ENCODE assay signal across 43 mouse cellular contexts in genomic region chr2:152439833-152440232, GRCm38 (mm10). TPM values are rescaled to one million over a fixed set of nuclear protein-coding genes. Genes with fewer than 3 reads are reported as not detected.
"Had no signal": no experiment of that assay in that cellular context is flagged by ENCODE, and none has a peak within 500 bp of the region (broad histone marks: within the 10 kb centered on the region; RNA-seq: fewer than 3 reads in every experiment).

No protein-coding gene starts in this region.

- H3K9ac ChIP-seq: heart, embryonic 12.5 days; heart, embryonic 13.5 days; heart, embryonic 15.5 days; hindbrain, embryonic 12.5 days; hindbrain, embryonic 13.5 days; hindbrain, embryonic 14.5 days; hindbrain, embryonic 15.5 days; intestine, embryonic 15.5 days; kidney, embryonic 15.5 days had no signal

- ATAC-seq: hindbrain, embryonic 16.5 days; hindbrain, postnatal 0 days; inflammation-experienced regulatory T-cells, adult 6 months; intestine, embryonic 15.5 days; intestine, embryonic 16.5 days; intestine, postnatal 0 days had no signal

- H3K27me3 ChIP-seq: heart, embryonic 12.5 days; heart, embryonic 13.5 days; heart, embryonic 15.5 days; hindbrain, embryonic 12.5 days; hindbrain, embryonic 15.5 days; intestine, embryonic 15.5 days had no signal

- DNase-seq: heart, postnatal 10 days; heart, postnatal 14 days; heart, postnatal 36 days; heart, postnatal 4 days; kidney, adult 11 months; kidney, adult 18-20 months; kidney, adult 2 months; kidney, adult 8-10 months; kidney, adult 9 months; kidney, postnatal 10 days; kidney, postnatal 14 days; kidney, postnatal 25 days; kidney, postnatal 36 days; kidney, postnatal 4 days; layer of hippocampus, adult 9-11 months; layer of hippocampus, postnatal 36 days had no signal

- H3K4me3 ChIP-seq: heart, embryonic 10.5 days; heart, embryonic 12.5 days; heart, embryonic 13.5 days; heart, embryonic 15.5 days; hindbrain, embryonic 10.5 days; hindbrain, embryonic 12.5 days; hindbrain, embryonic 13.5 days; hindbrain, embryonic 15.5 days; intestine, embryonic 15.5 days; kidney, embryonic 15.5 days; layer of hippocampus, adult 2 months had no signal

- H3K4me2 ChIP-seq: heart, embryonic 11.5 days; heart, embryonic 12.5 days; heart, embryonic 13.5 days; heart, embryonic 15.5 days; hindbrain, embryonic 12.5 days; hindbrain, embryonic 13.5 days; hindbrain, embryonic 14.5 days; hindbrain, embryonic 15.5 days; intestine, embryonic 15.5 days; kidney, embryonic 15.5 days had no signal

- H3K36me3 ChIP-seq: heart, embryonic 10.5 days; heart, embryonic 12.5 days; heart, embryonic 13.5 days; heart, embryonic 15.5 days; hindbrain, embryonic 10.5 days; hindbrain, embryonic 12.5 days; hindbrain, embryonic 13.5 days; hindbrain, embryonic 15.5 days; intestine, embryonic 15.5 days; kidney, embryonic 15.5 days had no signal

- H3K9me3 ChIP-seq: heart, embryonic 10.5 days; heart, embryonic 12.5 days; heart, embryonic 13.5 days; heart, embryonic 15.5 days; hindbrain, embryonic 10.5 days; hindbrain, embryonic 12.5 days; hindbrain, embryonic 13.5 days; hindbrain, embryonic 15.5 days; intestine, embryonic 15.5 days; kidney, embryonic 15.5 days had no signal

- H3K27ac ChIP-seq: heart, embryonic 10.5 days; heart, embryonic 13.5 days; heart, embryonic 15.5 days; hindbrain, embryonic 10.5 days; hindbrain, embryonic 12.5 days; hindbrain, embryonic 13.5 days; hindbrain, embryonic 14.5 days; hindbrain, embryonic 15.5 days; hindbrain, postnatal 0 days; intestine, embryonic 15.5 days; kidney, embryonic 15.5 days; kidney, postnatal 0 days; layer of hippocampus, adult 2 months had no signal

RNA-seq across cellular contexts. Expression of gene 6820408C15Rik, which starts 24.4 kb away (rescaled TPM):
- polyA plus RNA-seq: inflammation-experienced regulatory T-cells, adult 6 months; large intestine, adult 2 months had no signal

RNA-seq across cellular contexts. Expression of gene Defb23, which starts 24.6 kb away (rescaled TPM):
- polyA plus RNA-seq: heart, embryonic 10.5 days; heart, embryonic 11.5 days; heart, embryonic 12.5 days; heart, embryonic 13.5 days; heart, embryonic 14.5 days; heart, embryonic 15.5 days; heart, embryonic 16.5 days; heart, postnatal 0 days; hindbrain, embryonic 10.5 days; hindbrain, embryonic 11.5 days; hindbrain, embryonic 12.5 days; hindbrain, embryonic 13.5 days; hindbrain, embryonic 14.5 days; hindbrain, embryonic 15.5 days; hindbrain, embryonic 16.5 days; hindbrain, postnatal 0 days; inflammation-experienced regulatory T-cells, adult 6 months; intestine, embryonic 14.5 days; intestine, embryonic 15.5 days; intestine, embryonic 16.5 days; intestine, postnatal 0 days; kidney, adult 2 months; kidney, embryonic 14.5 days; kidney, embryonic 16.5 days; kidney, postnatal 0 days; large intestine, adult 2 months had no signal

RNA-seq across cellular contexts. Expression of gene Defb20, which starts 37.0 kb away (rescaled TPM):
- polyA plus RNA-seq: heart, embryonic 10.5 days; heart, embryonic 11.5 days; heart, embryonic 12.5 days; heart, embryonic 13.5 days; heart, embryonic 14.5 days; heart, embryonic 15.5 days; heart, embryonic 16.5 days; heart, postnatal 0 days; hindbrain, embryonic 10.5 days; hindbrain, embryonic 11.5 days; hindbrain, embryonic 12.5 days; hindbrain, embryonic 13.5 days; hindbrain, embryonic 14.5 days; hindbrain, embryonic 15.5 days; hindbrain, embryonic 16.5 days; hindbrain, postnatal 0 days; inflammation-experienced regulatory T-cells, adult 6 months; intestine, embryonic 14.5 days; intestine, embryonic 15.5 days; intestine, embryonic 16.5 days; intestine, postnatal 0 days; kidney, adult 2 months; kidney, embryonic 14.5 days; kidney, embryonic 15.5 days; kidney, embryonic 16.5 days had no signal
